Mouse (Mus musculus): Measurements from ENCODE around the gene Jag2. TPM values are rescaled to one million over a fixed set of nuclear protein-coding genes. Genes with fewer than 3 reads are reported as not detected.

Gene Jag2
- polyA plus RNA-seq, 1 experiment from 2014 or later = 3.0 TPM

DNA sequence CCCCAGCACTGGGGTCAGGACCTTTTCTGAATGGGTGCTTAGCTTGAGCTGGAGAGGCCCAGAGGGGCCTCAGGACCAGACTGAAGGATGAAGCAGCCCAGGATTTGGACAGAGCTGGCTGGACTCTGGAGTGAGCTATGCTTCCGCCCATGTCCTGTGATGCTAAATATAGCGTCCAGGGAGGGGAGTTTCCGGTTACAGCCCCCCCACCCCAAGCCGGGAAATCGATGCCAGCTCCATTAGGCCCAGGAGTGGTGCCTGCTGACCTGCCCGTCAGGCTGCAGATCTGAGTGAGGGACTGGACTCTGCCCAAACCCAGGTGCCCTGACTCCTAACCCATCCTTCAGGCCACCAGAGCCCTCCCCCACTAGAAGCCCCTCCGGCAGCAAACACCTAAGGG is 3.1 kb upstream of the Jag2 start:
- H3K4me2 ChIP-seq = no peak overlapping the region
- H3K27ac ChIP-seq (ENCODE audit: low read depth, low read length) = no peak overlapping the region
- DNase-seq (ENCODE audit: low spot score, missing footprints) (no peak), ATAC-seq (ENCODE audit: low FRiP score) (no peak)
- no peaks in the 10 kb centered on the region for H3K36me3 ChIP-seq (ENCODE audit: control insufficient read depth, insufficient read depth, low read length)
- H3K9me3 ChIP-seq (ENCODE audit: control insufficient read depth, low read length) = no peaks in the 10 kb centered on the region
- 69% methylated on average over 7 of the region's 7 CpGs for WGBS
- no peak overlapping the region for H3K4me3 ChIP-seq (ENCODE audit: low read depth, low read length)
- peaks cover 33% of the 10 kb centered on the region for H3K27me3 ChIP-seq (ENCODE audit: control insufficient read depth, insufficient read depth, low read length)
- H3K4me1 ChIP-seq (ENCODE audit: control insufficient read depth, insufficient read depth, low read length) = peaks cover 13% of the 10 kb centered on the region
- 0 out of 2 replicates have a peak overlapping the region, but pooled peaks have one; percentile 4 for H3K9ac ChIP-seq (ENCODE audit: low read length)

DNA sequence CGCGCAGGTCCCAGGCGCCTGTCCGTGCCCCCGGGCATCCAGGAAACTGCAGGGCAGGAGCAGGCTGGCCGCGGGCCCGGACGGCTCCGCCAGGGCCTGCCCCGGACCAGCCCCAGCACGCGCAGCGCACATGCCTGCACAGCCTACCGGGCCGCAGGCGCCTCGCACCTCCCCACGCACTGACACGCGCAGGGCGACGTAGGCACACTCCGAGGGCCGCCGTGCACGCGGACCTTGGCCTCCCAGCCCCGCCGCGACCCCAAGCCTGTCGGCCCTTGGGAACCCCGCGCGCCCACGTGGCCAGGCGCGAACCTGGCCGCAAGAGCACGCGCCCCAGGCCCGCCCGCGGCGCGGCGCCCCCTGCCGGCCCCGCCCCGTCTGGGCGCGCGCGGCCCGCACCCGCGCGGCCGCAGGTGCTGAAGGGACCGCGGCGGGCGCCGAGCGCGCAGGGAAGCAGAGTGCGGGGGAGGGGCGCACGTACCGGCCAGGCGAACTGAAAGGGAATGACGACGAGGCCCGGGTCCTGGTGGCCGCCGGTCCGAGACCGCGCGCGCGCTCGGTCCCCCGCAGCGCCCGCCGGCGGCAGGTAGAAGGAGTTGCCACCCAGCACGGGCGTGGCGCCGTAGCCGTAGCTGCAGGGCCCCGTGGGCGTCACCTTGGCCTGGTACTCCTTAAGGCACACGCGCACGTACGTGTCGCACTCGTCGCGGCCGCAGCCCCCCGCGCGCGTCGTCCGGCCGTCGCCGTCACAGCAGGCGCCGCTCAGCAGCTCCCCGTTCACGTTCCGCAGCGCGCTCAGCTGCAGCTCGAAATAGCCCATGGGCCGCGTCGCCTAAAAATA is 955 bp downstream of the Jag2 start:
- H3K4me3 ChIP-seq (ENCODE audit: low read depth, low read length) = peak overlapping the region; percentile 56
- H3K36me3 ChIP-seq (ENCODE audit: control insufficient read depth, insufficient read depth, low read length) = no peaks in the 10 kb centered on the region
- peak overlapping the region; percentile 63 for H3K9ac ChIP-seq (ENCODE audit: low read length)
- 2% methylated on average over 112 of the region's 124 CpGs for WGBS
- ATAC-seq (ENCODE audit: low FRiP score) (peak; percentile 43), DNase-seq (ENCODE audit: low spot score, missing footprints) (peak; percentile 92)
- no peaks in the 10 kb centered on the region for H3K9me3 ChIP-seq (ENCODE audit: control insufficient read depth, low read length)
- H3K27me3 ChIP-seq (ENCODE audit: control insufficient read depth, insufficient read depth, low read length) = peaks cover 43% of the 10 kb centered on the region
- H3K4me1 ChIP-seq (ENCODE audit: control insufficient read depth, insufficient read depth, low read length) = peaks cover 13% of the 10 kb centered on the region
- H3K27ac ChIP-seq (ENCODE audit: low read depth, low read length) = peak overlapping the region; percentile 35; the same call in 1 of the 2 replicates
- H3K4me2 ChIP-seq = peak overlapping the region; percentile 77

DNA sequence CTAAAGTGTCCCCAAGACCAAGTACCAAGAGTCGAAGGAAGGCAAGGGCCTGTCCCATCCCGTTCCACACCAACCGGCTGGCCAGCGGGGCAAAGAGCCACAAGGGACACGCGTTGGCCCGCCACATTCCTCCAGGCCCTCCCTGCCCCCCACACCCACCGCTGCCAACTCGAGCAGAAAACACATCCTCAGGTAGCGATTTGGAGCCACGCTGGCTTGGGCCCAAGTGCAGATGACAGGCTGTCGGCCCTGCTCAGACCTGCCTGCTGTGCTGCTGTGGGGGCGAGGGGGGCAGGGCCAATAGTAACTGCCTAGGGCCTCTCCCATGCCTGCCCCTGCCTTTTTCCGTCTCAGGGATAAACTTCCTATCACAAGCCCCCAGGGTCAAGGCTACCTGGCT is 2.3 kb downstream of the Jag2 start:
- H3K36me3 ChIP-seq (ENCODE audit: control insufficient read depth, insufficient read depth, low read length) = no peaks in the 10 kb centered on the region
- H3K4me3 ChIP-seq (ENCODE audit: low read depth, low read length) = no peak overlapping the region
- peak; percentile 86 for DNase-seq (ENCODE audit: low spot score, missing footprints)
- peaks cover 43% of the 10 kb centered on the region for H3K27me3 ChIP-seq (ENCODE audit: control insufficient read depth, insufficient read depth, low read length)
- H3K9me3 ChIP-seq (ENCODE audit: control insufficient read depth, low read length) = no peaks in the 10 kb centered on the region
- H3K27ac ChIP-seq (ENCODE audit: low read depth, low read length) = no peak overlapping the region
- WGBS = 72% methylated on average over 14 of the region's 14 CpGs
- no peak overlapping the region for H3K4me2 ChIP-seq
- ATAC-seq (ENCODE audit: low FRiP score) = no peak
- H3K4me1 ChIP-seq (ENCODE audit: control insufficient read depth, insufficient read depth, low read length) = peaks cover 19% of the 10 kb centered on the region
- H3K9ac ChIP-seq (ENCODE audit: low read length) = no peak overlapping the region

DNA sequence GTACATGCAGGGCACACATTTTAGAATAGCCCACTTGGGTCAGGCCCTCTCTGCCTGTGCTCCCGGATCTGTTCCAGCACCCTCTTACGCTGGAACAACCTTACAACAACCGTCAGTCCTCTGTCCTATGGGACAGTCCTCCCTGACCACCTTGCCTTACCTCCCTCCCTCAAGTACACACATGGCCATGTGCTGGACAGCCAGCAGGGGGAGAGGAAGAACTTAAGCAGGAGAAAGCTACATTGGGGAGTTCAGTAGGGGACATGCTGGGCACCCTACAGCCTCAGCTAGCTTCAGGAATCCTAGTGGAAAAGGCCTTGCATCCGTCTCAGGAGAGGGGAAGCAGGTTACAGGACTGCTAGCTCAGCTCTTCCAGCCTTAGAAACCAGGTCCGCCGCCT is 3.6 kb downstream of the Jag2 start:
- DNase-seq (ENCODE audit: low spot score, missing footprints) = no peak

DNA sequence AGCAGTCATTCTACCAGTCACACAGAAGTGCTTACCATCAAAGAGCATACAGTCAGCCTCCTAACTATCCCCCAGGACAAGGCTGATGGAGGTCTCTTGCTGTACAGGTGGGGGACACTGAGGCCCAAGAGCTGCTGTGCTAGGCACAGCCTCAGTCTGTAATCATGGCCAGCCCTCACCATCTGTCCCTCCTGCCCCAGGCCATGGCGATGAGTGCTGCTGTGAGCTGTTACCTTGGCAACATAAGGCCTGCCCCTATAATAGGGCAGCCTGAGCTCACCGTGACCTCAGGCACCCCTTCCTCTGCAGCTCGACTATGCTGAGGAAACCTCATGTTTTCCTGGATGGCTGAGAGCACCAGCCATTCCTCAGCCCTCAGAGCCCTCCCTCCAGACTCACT is 7.0 kb downstream of the Jag2 start:
- WGBS = 12% methylated on average over 3 of the region's 3 CpGs
- Histone ChIP-seq H3K4me2 (no peak overlapping the region), H3K4me1 (ENCODE audit: control insufficient read depth, insufficient read depth, low read length) (peaks cover 13% of the 10 kb centered on the region), H3K9ac (ENCODE audit: low read length) (0 out of 2 replicates have a peak overlapping the region, but pooled peaks have one; percentile 5), H3K27ac (ENCODE audit: low read depth, low read length) (peak overlapping the region; percentile 25; the same call in 1 of the 2 replicates), H3K27me3 (ENCODE audit: control insufficient read depth, insufficient read depth, low read length) (peaks cover 9% of the 10 kb centered on the region), H3K9me3 (ENCODE audit: control insufficient read depth, low read length) (no peaks in the 10 kb centered on the region), H3K36me3 (ENCODE audit: control insufficient read depth, insufficient read depth, low read length) (no peaks in the 10 kb centered on the region), H3K4me3 (ENCODE audit: low read depth, low read length) (no peak overlapping the region)
- peak; percentile 74 for ATAC-seq (ENCODE audit: low FRiP score)
- no peak for DNase-seq (ENCODE audit: low spot score, missing footprints)

More for the DNA sequence above, 3.6 kb downstream of the Jag2 start:
- no peaks in the 10 kb centered on the region for H3K9me3 ChIP-seq (ENCODE audit: control insufficient read depth, low read length)
- 92% methylated on average over 6 of the region's 6 CpGs for WGBS
- H3K4me3 ChIP-seq (ENCODE audit: low read depth, low read length) = no peak overlapping the region
- H3K4me2 ChIP-seq = no peak overlapping the region
- peaks cover 39% of the 10 kb centered on the region for H3K27me3 ChIP-seq (ENCODE audit: control insufficient read depth, insufficient read depth, low read length)
- H3K9ac ChIP-seq (ENCODE audit: low read length) = no peak overlapping the region
- peaks cover 26% of the 10 kb centered on the region for H3K4me1 ChIP-seq (ENCODE audit: control insufficient read depth, insufficient read depth, low read length)
- H3K27ac ChIP-seq (ENCODE audit: low read depth, low read length) = no peak overlapping the region
- no peak for ATAC-seq (ENCODE audit: low FRiP score)
- H3K36me3 ChIP-seq (ENCODE audit: control insufficient read depth, insufficient read depth, low read length) = no peaks in the 10 kb centered on the region

DNA sequence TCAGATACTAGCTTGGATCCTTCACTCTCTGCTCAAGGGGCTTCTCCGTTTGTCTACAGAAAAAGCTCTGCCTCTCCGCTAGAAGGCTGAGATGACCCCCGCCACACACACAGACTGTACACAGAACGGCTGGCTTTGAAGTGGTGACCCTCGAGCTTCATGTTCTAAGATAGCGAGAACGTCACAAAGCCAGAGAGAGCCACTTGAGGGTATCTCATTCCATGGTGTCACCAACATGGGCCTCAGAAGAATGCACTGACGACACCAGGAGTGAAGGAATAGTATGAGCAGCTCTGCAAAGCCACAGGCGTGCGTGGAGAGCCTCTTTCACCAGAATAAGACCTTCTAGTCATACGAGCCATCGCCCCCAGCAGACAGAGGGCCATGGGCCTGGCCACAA is 8.1 kb downstream of the Jag2 start:
- Histone ChIP-seq H3K27ac (ENCODE audit: low read depth, low read length) (no peak overlapping the region), H3K4me2 (no peak overlapping the region), H3K27me3 (ENCODE audit: control insufficient read depth, insufficient read depth, low read length) (peaks cover 2% of the 10 kb centered on the region), H3K4me3 (ENCODE audit: low read depth, low read length) (no peak overlapping the region), H3K36me3 (ENCODE audit: control insufficient read depth, insufficient read depth, low read length) (no peaks in the 10 kb centered on the region), H3K9ac (ENCODE audit: low read length) (no peak overlapping the region), H3K4me1 (ENCODE audit: control insufficient read depth, insufficient read depth, low read length) (peaks cover 13% of the 10 kb centered on the region), H3K9me3 (ENCODE audit: control insufficient read depth, low read length) (no peaks in the 10 kb centered on the region)
- 85% methylated on average over 12 of the region's 12 CpGs for WGBS
- ATAC-seq (ENCODE audit: low FRiP score) = no peak
- no peak for DNase-seq (ENCODE audit: low spot score, missing footprints)

DNA sequence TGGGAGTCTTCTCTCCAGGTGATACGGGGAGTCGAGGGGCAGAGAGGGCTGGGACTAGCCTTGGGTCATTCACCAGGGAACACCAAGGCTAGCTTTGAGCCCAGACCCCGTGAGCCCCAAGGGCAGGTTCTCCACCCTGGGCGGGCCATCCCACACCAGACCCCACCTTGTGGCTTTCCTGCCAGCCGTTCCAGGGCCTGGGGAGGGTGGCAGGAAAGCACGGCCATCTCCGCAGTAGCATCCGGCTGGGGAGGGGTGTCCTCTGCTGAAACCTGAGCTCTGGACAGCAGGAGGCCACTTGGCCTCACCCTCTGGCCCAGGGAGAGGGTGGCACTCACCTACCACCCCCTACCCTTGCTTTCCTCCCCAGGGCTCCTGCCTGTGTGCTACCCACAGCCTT is 11.7 kb downstream of the Jag2 start:
- no peak for ATAC-seq (ENCODE audit: low FRiP score)
- Histone ChIP-seq H3K36me3 (ENCODE audit: control insufficient read depth, insufficient read depth, low read length) (no peaks in the 10 kb centered on the region), H3K27me3 (ENCODE audit: control insufficient read depth, insufficient read depth, low read length) (no peaks in the 10 kb centered on the region; the same call in 1 of the 2 replicates), H3K4me3 (ENCODE audit: low read depth, low read length) (no peak overlapping the region), H3K4me1 (ENCODE audit: control insufficient read depth, insufficient read depth, low read length) (peaks cover 12% of the 10 kb centered on the region), H3K4me2 (no peak overlapping the region), H3K9ac (ENCODE audit: low read length) (no peak overlapping the region), H3K27ac (ENCODE audit: low read depth, low read length) (no peak overlapping the region), H3K9me3 (ENCODE audit: control insufficient read depth, low read length) (no peaks in the 10 kb centered on the region)
- 66% methylated on average over 8 of the region's 8 CpGs for WGBS
- DNase-seq (ENCODE audit: low spot score, missing footprints) = no peak

DNA sequence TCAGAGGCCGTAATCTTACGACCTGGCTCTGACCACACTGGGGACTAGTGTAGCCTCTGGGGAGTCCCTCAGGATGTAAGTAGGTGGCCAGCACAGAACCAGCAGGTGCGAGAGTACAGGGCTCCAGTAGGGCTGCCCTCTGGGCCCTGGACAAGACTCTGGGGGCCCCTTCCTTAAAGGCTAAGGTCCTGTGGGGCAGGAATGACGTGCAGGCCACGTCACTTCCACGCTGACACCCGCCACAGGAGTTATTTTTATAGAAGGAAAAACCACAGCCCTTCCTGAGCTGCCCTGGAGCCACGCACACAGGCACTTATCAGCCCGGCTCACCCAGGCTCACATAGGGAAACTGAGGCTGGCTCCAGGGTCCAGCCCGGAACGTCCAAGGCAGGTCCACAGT is 12.1 kb downstream of the Jag2 start:
- Histone ChIP-seq H3K4me1 (ENCODE audit: control insufficient read depth, insufficient read depth, low read length) (peaks cover 8% of the 10 kb centered on the region), H3K27me3 (ENCODE audit: control insufficient read depth, insufficient read depth, low read length) (no peaks in the 10 kb centered on the region; the same call in 1 of the 2 replicates), H3K9me3 (ENCODE audit: control insufficient read depth, low read length) (no peaks in the 10 kb centered on the region), H3K36me3 (ENCODE audit: control insufficient read depth, insufficient read depth, low read length) (no peaks in the 10 kb centered on the region), H3K27ac (ENCODE audit: low read depth, low read length) (no peak overlapping the region), H3K9ac (ENCODE audit: low read length) (no peak overlapping the region), H3K4me3 (ENCODE audit: low read depth, low read length) (no peak overlapping the region), H3K4me2 (no peak overlapping the region)
- ATAC-seq (ENCODE audit: low FRiP score) = no peak
- DNase-seq (ENCODE audit: low spot score, missing footprints) = no peak
- WGBS = 77% methylated on average over 11 of the region's 11 CpGs

DNA sequence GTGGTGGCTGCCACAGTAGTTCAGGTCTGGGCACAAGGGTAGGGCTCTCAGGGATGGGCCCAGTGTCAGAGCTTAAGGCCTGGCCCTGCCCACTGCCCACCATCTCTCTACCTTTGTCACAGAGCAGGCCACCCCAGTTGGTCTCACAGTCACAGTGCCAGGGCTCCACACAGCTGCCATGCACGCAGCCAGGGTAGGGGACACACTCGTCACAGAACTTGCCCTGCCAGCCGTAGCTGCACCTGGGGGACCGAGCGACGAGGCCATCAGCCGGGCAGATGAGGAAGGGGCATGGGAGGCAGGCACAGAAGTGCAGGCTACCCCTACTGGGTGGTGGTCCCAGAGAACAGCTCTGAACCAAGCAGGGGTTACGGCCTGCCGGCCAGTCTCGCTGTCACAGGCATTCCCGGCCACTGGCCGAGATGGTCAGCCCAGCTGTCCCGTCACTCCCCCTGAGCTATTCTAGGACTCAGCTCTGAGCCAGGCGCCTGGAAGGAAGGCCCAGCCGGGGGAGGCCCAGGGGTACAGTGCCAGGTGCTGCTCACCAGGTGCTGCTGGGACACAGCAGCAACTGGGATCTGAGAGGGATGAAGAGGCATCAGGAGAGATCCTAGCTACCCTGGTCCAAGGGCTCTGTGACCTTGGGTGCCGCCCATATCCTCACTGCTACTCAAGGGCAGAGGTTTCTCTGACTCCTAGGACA is 12.7 kb downstream of the Jag2 start:
- no peaks in the 10 kb centered on the region for H3K36me3 ChIP-seq (ENCODE audit: control insufficient read depth, insufficient read depth, low read length)
- H3K4me3 ChIP-seq (ENCODE audit: low read depth, low read length) = no peak overlapping the region
- H3K9me3 ChIP-seq (ENCODE audit: control insufficient read depth, low read length) = no peaks in the 10 kb centered on the region
- peaks cover 4% of the 10 kb centered on the region for H3K4me1 ChIP-seq (ENCODE audit: control insufficient read depth, insufficient read depth, low read length)
- ATAC-seq (ENCODE audit: low FRiP score) = no peak
- 88% methylated on average over 16 of the region's 16 CpGs for WGBS
- H3K9ac ChIP-seq (ENCODE audit: low read length) = no peak overlapping the region
- no peak overlapping the region for H3K27ac ChIP-seq (ENCODE audit: low read depth, low read length)
- DNase-seq (ENCODE audit: low spot score, missing footprints) = no peak
- no peak overlapping the region for H3K4me2 ChIP-seq
- no peaks in the 10 kb centered on the region; the same call in 1 of the 2 replicates for H3K27me3 ChIP-seq (ENCODE audit: control insufficient read depth, insufficient read depth, low read length)

Data from midbrain, embryonic 11.5 days (tissue).